Mouse (Mus musculus): ENCODE measurements around the gene Bloc1s5. TPM values are rescaled to one million over a fixed set of nuclear protein-coding genes. Genes with fewer than 3 reads are reported as not detected.
"Not testable (repeated sequence)": the region's sequence is repeated elsewhere in the genome, so short reads cannot be mapped to it uniquely, and the experiment has no call there.

Gene Bloc1s5
- 20.3 and 24.9 TPM in 2 replicates for polyA plus RNA-seq (2014; fragmentation: Nextera tagmentation; extraction: Ambion mirVana)

- H3K36me3 ChIP-seq (ENCODE audit: control insufficient read depth, insufficient read depth, low read length), result no peaks in the 10 kb centered on the region
- ATAC-seq (replicated peaks; ENCODE audit: low FRiP score) (peak; percentile 91), DNase-seq (ENCODE audit: low spot score) (peak; percentile 93)
- H3K4me1 ChIP-seq (replicated peaks; ENCODE audit: control insufficient read depth, insufficient read depth, low read length), result peaks cover 19% of the 10 kb centered on the region
- no peaks in the 10 kb centered on the region for H3K27me3 ChIP-seq (replicated peaks; ENCODE audit: control insufficient read depth, insufficient read depth, low read length)
- H3K9me3 ChIP-seq (ENCODE audit: control insufficient read depth, low read length), result no peaks in the 10 kb centered on the region
- H3K4me3 ChIP-seq (ENCODE audit: low read depth, low read length), result peak within 1 kb of the TSS; percentile 74
- WGBS, result under 1% methylated on average over 44 of the region's 44 CpGs
- peak within 1 kb of the TSS; percentile 88 for H3K4me2 ChIP-seq
- H3K27ac ChIP-seq (ENCODE audit: low read depth, low read length), result peak within 1 kb of the TSS; percentile 95
- H3K9ac ChIP-seq (ENCODE audit: low read depth, low read length), result peak within 1 kb of the TSS; percentile 85
Observed at GRCm38 (mm10) chr13:38634800-38635269, at the start of gene Bloc1s5. TSS of gene Bloc1s5 (minus strand) at chr13:38635109.

- H3K27me3 ChIP-seq (replicated peaks; ENCODE audit: control insufficient read depth, insufficient read depth, low read length), result no peaks in the 10 kb centered on the region
- 85% methylated on average over 9 of the region's 9 CpGs for WGBS
- DNase-seq (ENCODE audit: low spot score) (no peak), ATAC-seq (replicated peaks; ENCODE audit: low FRiP score) (no peak)
- H3K9me3 ChIP-seq (ENCODE audit: control insufficient read depth, low read length), result no peaks in the 10 kb centered on the region
- no peak overlapping the region for H3K4me3 ChIP-seq (ENCODE audit: low read depth, low read length)
- H3K9ac ChIP-seq (ENCODE audit: low read depth, low read length), result no peak overlapping the region
- H3K36me3 ChIP-seq (ENCODE audit: control insufficient read depth, insufficient read depth, low read length), result no peaks in the 10 kb centered on the region
- no peak overlapping the region for H3K4me2 ChIP-seq
- H3K27ac ChIP-seq (ENCODE audit: low read depth, low read length), result no peak overlapping the region
- H3K4me1 ChIP-seq (replicated peaks; ENCODE audit: control insufficient read depth, insufficient read depth, low read length), result no peaks in the 10 kb centered on the region
Observed at GRCm38 (mm10) chr13:38672336-38672735, 37.4 kb upstream of the Bloc1s5 start.

- not testable (repeated sequence) for H3K9me3 ChIP-seq (ENCODE audit: control insufficient read depth, low read length); H3K4me1 ChIP-seq (replicated peaks; ENCODE audit: control insufficient read depth, insufficient read depth, low read length); H3K36me3 ChIP-seq (ENCODE audit: control insufficient read depth, insufficient read depth, low read length); H3K4me3 ChIP-seq (ENCODE audit: low read depth, low read length); H3K27me3 ChIP-seq (replicated peaks; ENCODE audit: control insufficient read depth, insufficient read depth, low read length); H3K27ac ChIP-seq (ENCODE audit: low read depth, low read length); H3K4me2 ChIP-seq; ATAC-seq (replicated peaks; ENCODE audit: low FRiP score); DNase-seq (ENCODE audit: low spot score); H3K9ac ChIP-seq (ENCODE audit: low read depth, low read length)
- WGBS, result 86% methylated on average over 6 of the region's 6 CpGs
Observed at GRCm38 (mm10) chr13:38671451-38671850, 36.5 kb upstream of the Bloc1s5 start.

- no peak for ATAC-seq (replicated peaks; ENCODE audit: low FRiP score)
- no peak overlapping the region for H3K4me2 ChIP-seq
- no peak for DNase-seq (ENCODE audit: low spot score)
- H3K36me3 ChIP-seq (ENCODE audit: control insufficient read depth, insufficient read depth, low read length), result no peaks in the 10 kb centered on the region
- no peaks in the 10 kb centered on the region for H3K4me1 ChIP-seq (replicated peaks; ENCODE audit: control insufficient read depth, insufficient read depth, low read length)
- H3K27ac ChIP-seq (ENCODE audit: low read depth, low read length), result no peak overlapping the region
- H3K9ac ChIP-seq (ENCODE audit: low read depth, low read length), result no peak overlapping the region
- H3K9me3 ChIP-seq (ENCODE audit: control insufficient read depth, low read length), result no peaks in the 10 kb centered on the region
- no peak overlapping the region for H3K4me3 ChIP-seq (ENCODE audit: low read depth, low read length)
- H3K27me3 ChIP-seq (replicated peaks; ENCODE audit: control insufficient read depth, insufficient read depth, low read length), result no peaks in the 10 kb centered on the region
Observed at GRCm38 (mm10) chr13:38670051-38670450, 35.1 kb upstream of the Bloc1s5 start.

GRCm38 (mm10) chr13:38668514-38668913 is 33.6 kb upstream of the Bloc1s5 start:
- no peak overlapping the region for H3K4me3 ChIP-seq (ENCODE audit: low read depth, low read length)
- no peak overlapping the region for H3K4me2 ChIP-seq
- H3K4me1 ChIP-seq (replicated peaks; ENCODE audit: control insufficient read depth, insufficient read depth, low read length), result no peaks in the 10 kb centered on the region; the same call in 1 of the 2 replicates
- WGBS, result 11% methylated on average over 2 of the region's 2 CpGs
- no peaks in the 10 kb centered on the region for H3K27me3 ChIP-seq (replicated peaks; ENCODE audit: control insufficient read depth, insufficient read depth, low read length)
- H3K36me3 ChIP-seq (ENCODE audit: control insufficient read depth, insufficient read depth, low read length), result no peaks in the 10 kb centered on the region
- DNase-seq (ENCODE audit: low spot score), result peak; percentile 57
- no peak overlapping the region for H3K9ac ChIP-seq (ENCODE audit: low read depth, low read length)
- ATAC-seq (replicated peaks; ENCODE audit: low FRiP score), result peak; percentile 68
- H3K27ac ChIP-seq (ENCODE audit: low read depth, low read length), result no peak overlapping the region
- no peaks in the 10 kb centered on the region for H3K9me3 ChIP-seq (ENCODE audit: control insufficient read depth, low read length)

GRCm38 (mm10) chr13:38664753-38665152 is 29.8 kb upstream of the Bloc1s5 start:
- H3K27ac ChIP-seq (ENCODE audit: low read depth, low read length), result peak overlapping the region; percentile 58
- ATAC-seq (replicated peaks; ENCODE audit: low FRiP score), result peak; percentile 91
- H3K9ac ChIP-seq (ENCODE audit: low read depth, low read length), result peak overlapping the region; percentile 37; the same call in 1 of the 2 replicates
- H3K9me3 ChIP-seq (ENCODE audit: control insufficient read depth, low read length), result peaks cover 2% of the 10 kb centered on the region; the same call in 1 of the 2 replicates
- H3K4me1 ChIP-seq (replicated peaks; ENCODE audit: control insufficient read depth, insufficient read depth, low read length), result no peaks in the 10 kb centered on the region; the same call in 1 of the 2 replicates
- WGBS, result 26% methylated on average over 1 of the region's 1 CpGs
- no peaks in the 10 kb centered on the region for H3K27me3 ChIP-seq (replicated peaks; ENCODE audit: control insufficient read depth, insufficient read depth, low read length)
- peak overlapping the region; percentile 48 for H3K4me2 ChIP-seq
- H3K4me3 ChIP-seq (ENCODE audit: low read depth, low read length), result no peak overlapping the region
- H3K36me3 ChIP-seq (ENCODE audit: control insufficient read depth, insufficient read depth, low read length), result no peaks in the 10 kb centered on the region
- no peak for DNase-seq (ENCODE audit: low spot score)

- Histone ChIP-seq H3K36me3 (ENCODE audit: control insufficient read depth, insufficient read depth, low read length) (peaks cover 12% of the 10 kb centered on the region), H3K27me3 (replicated peaks; ENCODE audit: control insufficient read depth, insufficient read depth, low read length) (no peaks in the 10 kb centered on the region), H3K9me3 (ENCODE audit: control insufficient read depth, low read length) (peaks cover 2% of the 10 kb centered on the region; the same call in 1 of the 2 replicates), H3K4me3 (ENCODE audit: low read depth, low read length) (no peak overlapping the region), H3K4me2 (peak overlapping the region; percentile 52), H3K9ac (ENCODE audit: low read depth, low read length) (0 out of 2 replicates have a peak overlapping the region, but pooled peaks have one; percentile 20), H3K27ac (ENCODE audit: low read depth, low read length) (no peak overlapping the region; the same call in 1 of the 2 replicates), H3K4me1 (replicated peaks; ENCODE audit: control insufficient read depth, insufficient read depth, low read length) (peaks cover 8% of the 10 kb centered on the region)
- ATAC-seq (replicated peaks; ENCODE audit: low FRiP score) (no peak), DNase-seq (ENCODE audit: low spot score) (no peak)
- WGBS, result 72% methylated on average over 12 of the region's 12 CpGs
Observed at GRCm38 (mm10) chr13:38659524-38660136, 24.7 kb upstream of the Bloc1s5 start.

GRCm38 (mm10) chr13:38658528-38659280 is 23.8 kb upstream of the Bloc1s5 start, which contains the start of gene Eef1e1:
TSS of gene Eef1e1 (minus strand) at chr13:38659058.
- H3K4me1 ChIP-seq (replicated peaks; ENCODE audit: control insufficient read depth, insufficient read depth, low read length), result peaks cover 8% of the 10 kb centered on the region; the same call in 1 of the 2 replicates
- H3K27me3 ChIP-seq (replicated peaks; ENCODE audit: control insufficient read depth, insufficient read depth, low read length), result no peaks in the 10 kb centered on the region
- peaks cover 2% of the 10 kb centered on the region; the same call in 1 of the 2 replicates for H3K9me3 ChIP-seq (ENCODE audit: control insufficient read depth, low read length)
- WGBS, result 1% methylated on average over 59 of the region's 59 CpGs
- H3K9ac ChIP-seq (ENCODE audit: low read depth, low read length), result peak within 1 kb of the TSS; percentile 97
- peak within 1 kb of the TSS; percentile 72 for H3K27ac ChIP-seq (ENCODE audit: low read depth, low read length)
- peak within 1 kb of the TSS; percentile 86 for H3K4me2 ChIP-seq
- peak; percentile 91 for DNase-seq (ENCODE audit: low spot score)
- H3K4me3 ChIP-seq (ENCODE audit: low read depth, low read length), result peak within 1 kb of the TSS; percentile 97
- peaks cover 22% of the 10 kb centered on the region for H3K36me3 ChIP-seq (ENCODE audit: control insufficient read depth, insufficient read depth, low read length)
- ATAC-seq (replicated peaks; ENCODE audit: low FRiP score), result peak; percentile 97
